Mouse (Mus musculus): ENCODE measurements around the gene Arhgef5. TPM values are rescaled to one million over a fixed set of nuclear protein-coding genes. Genes with fewer than 3 reads are reported as not detected.

Gene Arhgef5
- polyA plus RNA-seq, 1 experiment, result 0.44 TPM

DNA sequence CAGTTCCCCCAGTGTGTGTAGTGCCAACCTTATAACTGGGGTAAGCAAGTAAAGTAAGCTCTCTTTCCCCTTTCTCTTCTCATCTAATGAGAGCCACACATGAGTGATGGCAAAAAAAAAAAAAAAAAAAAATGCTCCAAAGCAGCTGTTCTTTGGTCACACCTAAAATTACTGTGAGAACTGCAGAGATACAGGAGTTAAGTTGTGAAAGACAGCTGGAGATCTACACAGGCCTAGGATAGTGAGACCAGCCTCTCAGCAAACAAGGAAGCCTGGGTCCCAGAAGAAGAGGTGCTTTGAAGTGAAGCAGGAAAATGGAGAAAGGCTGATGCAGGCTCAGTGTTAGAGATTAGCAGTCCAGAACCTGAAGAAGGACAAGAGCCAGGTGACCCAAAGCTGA lies 47.2 kb downstream of the Arhgef5 start:
- no peaks in the 10 kb centered on the region for H3K36me3 ChIP-seq (replicated peaks; ENCODE audit: low read length)
- no peaks in the 10 kb centered on the region for H3K9me3 ChIP-seq
- TF ChIP-seq GATA1 (IDR thresholded peaks at IDR 0.05; ENCODE audit: borderline replicate concordance, low read length) (no peak), FLI1 (IDR thresholded peaks at IDR 0.05; ENCODE audit: low read length) (no peak)
- H3K27me3 ChIP-seq (replicated peaks), result no peaks in the 10 kb centered on the region
- peaks cover 11% of the 10 kb centered on the region for H3K4me1 ChIP-seq
- no peak overlapping the region for H3K4me3 ChIP-seq (replicated peaks)

DNA sequence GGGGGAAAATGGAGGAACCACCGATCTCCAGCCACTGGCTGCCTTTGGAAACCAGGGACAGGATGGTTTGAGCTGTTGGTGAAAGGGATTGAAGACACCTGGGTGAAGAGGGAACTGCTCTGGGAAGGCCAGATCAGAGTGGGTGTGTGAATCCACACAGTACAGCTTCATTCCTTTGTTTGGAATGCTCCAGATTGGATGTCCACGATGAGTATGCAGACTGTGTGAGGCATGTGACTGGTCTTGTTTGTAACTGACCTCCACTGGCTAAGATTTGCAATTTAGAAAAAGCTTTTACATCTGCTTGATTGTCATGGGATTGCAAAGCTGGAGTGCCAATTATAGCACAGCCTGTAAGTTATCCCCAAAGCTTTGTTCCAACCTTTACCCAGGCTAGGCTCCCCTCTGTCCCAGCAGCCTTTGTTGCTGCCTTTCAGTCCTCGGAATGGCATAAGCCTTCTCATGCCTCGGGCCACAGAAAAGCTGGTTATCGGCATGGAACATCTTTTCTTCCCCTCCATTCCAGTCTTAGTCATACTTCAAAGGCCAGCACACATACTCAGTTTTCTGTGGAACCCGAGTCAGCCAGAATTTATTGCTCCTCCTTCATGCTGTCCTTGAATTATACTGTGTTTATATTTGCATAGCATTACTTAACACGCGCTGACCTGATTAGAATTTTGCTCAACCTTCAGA lies 47.7 kb downstream of the Arhgef5 start:
- Histone ChIP-seq H3K36me3 (replicated peaks; ENCODE audit: low read length) (no peaks in the 10 kb centered on the region), H3K4me1 (peaks cover 11% of the 10 kb centered on the region), H3K9me3 (no peaks in the 10 kb centered on the region), H3K4me3 (replicated peaks) (no peak overlapping the region), H3K27me3 (replicated peaks) (no peaks in the 10 kb centered on the region)
- no peak for TF ChIP-seq FLI1 (IDR thresholded peaks at IDR 0.05; ENCODE audit: low read length)
- TF ChIP-seq GATA1 (IDR thresholded peaks at IDR 0.05; ENCODE audit: borderline replicate concordance, low read length), result no peak

DNA sequence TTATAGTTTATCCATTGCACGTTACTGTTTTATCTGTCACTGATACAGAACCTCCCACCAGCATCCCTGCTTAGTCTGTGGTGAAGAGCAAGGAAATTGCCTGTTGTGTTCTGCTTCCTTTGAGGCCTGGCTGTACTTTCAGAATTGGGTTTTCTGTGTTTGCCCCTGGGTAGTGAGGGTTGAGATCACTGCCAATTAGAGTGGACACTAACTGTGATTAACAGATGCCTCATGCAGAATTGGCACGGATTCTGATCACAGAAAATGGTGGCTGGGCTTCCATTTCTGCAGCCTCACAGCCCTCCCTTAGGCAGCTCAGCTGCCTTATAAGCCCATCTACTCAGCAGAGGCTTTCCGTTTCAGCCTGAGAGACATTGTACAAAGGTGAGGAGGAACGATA lies 68.1 kb downstream of the Arhgef5 start:
- Histone ChIP-seq H3K27me3 (replicated peaks) (no peaks in the 10 kb centered on the region), H3K36me3 (replicated peaks; ENCODE audit: low read length) (no peaks in the 10 kb centered on the region), H3K4me3 (replicated peaks) (no peak overlapping the region), H3K4me1 (peaks cover 4% of the 10 kb centered on the region; the same call in 1 of the 2 replicates), H3K9me3 (no peaks in the 10 kb centered on the region)
- TF ChIP-seq GATA1 (IDR thresholded peaks at IDR 0.05; ENCODE audit: borderline replicate concordance, low read length), result no peak
- no peak for TF ChIP-seq FLI1 (IDR thresholded peaks at IDR 0.05; ENCODE audit: low read length)

DNA sequence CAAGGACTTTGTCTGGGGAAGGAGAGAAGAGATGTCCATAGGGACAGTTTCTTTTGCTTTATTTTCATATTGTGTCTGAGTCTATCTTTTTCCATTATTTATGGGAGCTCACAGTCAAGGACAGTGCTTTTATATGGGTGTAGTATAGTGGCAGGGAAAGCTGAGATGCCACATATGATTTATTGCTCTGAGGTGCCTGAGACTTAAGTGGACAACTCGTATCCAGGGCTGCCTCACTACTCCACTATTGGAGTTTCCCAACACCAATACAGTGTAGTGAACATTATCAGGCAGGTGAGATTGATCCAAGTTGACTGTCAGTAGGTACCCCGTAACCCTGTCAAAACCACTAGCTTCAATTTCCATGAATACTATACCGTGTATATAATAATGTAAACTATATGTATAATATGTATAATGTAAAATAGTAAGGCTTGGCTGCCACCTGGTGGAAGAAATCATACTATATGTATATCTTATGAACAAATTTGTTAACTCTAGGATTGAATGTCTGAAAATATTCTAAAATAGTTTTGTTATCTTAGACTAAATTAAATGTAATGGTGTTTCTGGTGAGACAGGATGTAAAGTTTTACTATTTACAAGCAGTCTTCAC lies 70.3 kb downstream of the Arhgef5 start:
- H3K9me3 ChIP-seq, result no peaks in the 10 kb centered on the region
- no peak for TF ChIP-seq GATA1 (IDR thresholded peaks at IDR 0.05; ENCODE audit: borderline replicate concordance, low read length)
- TF ChIP-seq FLI1 (IDR thresholded peaks at IDR 0.05; ENCODE audit: low read length), result no peak
- no peaks in the 10 kb centered on the region for H3K27me3 ChIP-seq (replicated peaks)
- no peaks in the 10 kb centered on the region for H3K36me3 ChIP-seq (replicated peaks; ENCODE audit: low read length)
- no peak overlapping the region for H3K4me3 ChIP-seq (replicated peaks)
- peaks cover 4% of the 10 kb centered on the region; the same call in 1 of the 2 replicates for H3K4me1 ChIP-seq

DNA sequence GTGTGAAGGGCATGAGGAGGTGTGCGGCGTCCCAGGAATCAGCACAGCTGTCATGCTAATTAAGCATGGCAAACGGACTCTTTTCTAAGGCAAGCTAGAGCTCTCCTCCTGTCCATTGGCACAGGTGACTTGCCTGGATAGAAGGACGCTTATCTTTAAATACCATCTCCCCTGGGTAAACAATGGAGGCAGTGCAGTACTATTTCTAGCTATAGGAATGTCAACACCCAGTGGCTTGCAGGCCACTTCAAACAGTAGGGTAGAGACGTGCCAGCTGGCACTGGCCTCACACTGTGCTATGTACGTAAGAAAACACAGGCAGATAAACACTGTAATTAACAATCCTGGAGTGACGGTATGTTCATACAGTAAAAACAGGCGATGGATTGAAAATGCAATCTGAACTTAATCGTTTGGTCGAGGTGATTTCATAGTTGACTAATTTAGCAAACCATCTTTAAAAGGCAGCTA lies 72.1 kb downstream of the Arhgef5 start:
- TF ChIP-seq FLI1 (IDR thresholded peaks at IDR 0.05; ENCODE audit: low read length) (no peak), GATA1 (IDR thresholded peaks at IDR 0.05; ENCODE audit: borderline replicate concordance, low read length) (no peak)

DNA sequence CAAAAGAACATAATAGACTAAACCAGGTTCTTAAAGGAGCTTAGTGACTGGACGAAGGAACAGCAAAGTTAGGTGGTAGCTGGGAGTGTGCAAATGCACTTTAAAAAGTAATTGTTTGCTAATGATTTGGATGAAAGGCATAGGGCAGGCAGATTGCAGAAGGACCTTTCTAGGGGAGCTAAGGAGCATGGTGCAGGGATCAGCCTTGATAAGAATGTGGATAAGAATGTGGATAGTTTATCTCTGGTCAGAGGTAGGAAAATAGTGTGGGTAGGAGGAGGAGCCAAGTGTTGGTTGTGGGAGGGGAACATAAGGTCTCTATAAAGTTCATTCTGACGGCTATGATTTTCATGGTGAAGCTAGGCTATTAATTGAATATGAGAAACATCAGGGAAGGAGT lies 73.4 kb downstream of the Arhgef5 start:
- Histone ChIP-seq H3K4me3 (replicated peaks) (no peak overlapping the region), H3K4me1 (peaks cover 10% of the 10 kb centered on the region), H3K9me3 (no peaks in the 10 kb centered on the region), H3K27me3 (replicated peaks) (no peaks in the 10 kb centered on the region), H3K36me3 (replicated peaks; ENCODE audit: low read length) (no peaks in the 10 kb centered on the region)
- TF ChIP-seq GATA1 (IDR thresholded peaks at IDR 0.05; ENCODE audit: borderline replicate concordance, low read length) (no peak), FLI1 (IDR thresholded peaks at IDR 0.05; ENCODE audit: low read length) (no peak)

More for the DNA sequence above, 72.1 kb downstream of the Arhgef5 start:
- H3K4me3 ChIP-seq (replicated peaks), result no peak overlapping the region
- H3K27me3 ChIP-seq (replicated peaks), result no peaks in the 10 kb centered on the region
- no peaks in the 10 kb centered on the region for H3K36me3 ChIP-seq (replicated peaks; ENCODE audit: low read length)
- H3K4me1 ChIP-seq, result peaks cover 4% of the 10 kb centered on the region; the same call in 1 of the 2 replicates
- H3K9me3 ChIP-seq, result no peaks in the 10 kb centered on the region

Other genes starting within 250 kb of the Arhgef5 start
- not detected in 2 replicates for gene Olfr441, start 159.2 kb upstream of the Arhgef5 start, polyA plus RNA-seq (2012; ENCODE audit: insufficient read depth, low replicate concordance)
- gene Olfr237-ps1, start 119.0 kb upstream of the Arhgef5 start, polyA plus RNA-seq (2012; ENCODE audit: insufficient read depth, low replicate concordance), result 0.40 TPM in 1 of 2 replicates, not detected in the other
- gene Olfr437, start 102.3 kb upstream of the Arhgef5 start, polyA plus RNA-seq (2012; ENCODE audit: insufficient read depth, low replicate concordance), result not detected in 2 replicates
- not detected in 2 replicates for gene Olfr13, start 93.4 kb upstream of the Arhgef5 start, polyA plus RNA-seq (2012; ENCODE audit: insufficient read depth, low replicate concordance)
- not detected in 2 replicates for gene Olfr435, start 68.4 kb upstream of the Arhgef5 start, polyA plus RNA-seq (2012; ENCODE audit: insufficient read depth, low replicate concordance)
- gene Olfr434, start 52.6 kb upstream of the Arhgef5 start, polyA plus RNA-seq (2012; ENCODE audit: insufficient read depth, low replicate concordance), result not detected in 2 replicates
- gene Olfr47, start 34.1 kb upstream of the Arhgef5 start, polyA plus RNA-seq (2012; ENCODE audit: insufficient read depth, low replicate concordance), result not detected in 2 replicates
- gene Nobox, start 44.0 kb downstream of the Arhgef5 start, polyA plus RNA-seq (2012; ENCODE audit: insufficient read depth, low replicate concordance), result not detected in 2 replicates